Mouse (Mus musculus): ENCODE data around the gene Prkn.

DNA sequence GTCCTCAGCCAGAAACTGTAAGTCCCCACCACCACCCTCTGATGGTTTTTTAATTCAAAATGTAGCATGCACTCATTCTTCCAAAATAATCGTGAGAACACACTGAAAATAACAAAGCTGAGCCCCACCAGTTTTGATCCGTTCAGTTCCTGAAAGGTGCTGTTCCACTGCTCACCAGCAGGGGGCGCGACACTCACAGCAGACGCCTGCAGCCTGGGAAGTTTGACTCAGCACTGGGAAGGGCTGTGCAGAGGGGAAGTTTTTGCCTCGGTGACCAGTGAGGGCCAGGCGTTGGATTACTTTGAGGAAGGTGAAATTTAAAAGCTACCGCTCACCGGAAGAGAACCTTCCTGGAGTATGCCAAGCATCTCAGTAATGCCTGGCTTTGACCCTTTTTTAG is 1199.0 kb downstream of the Prkn start:
- TF ChIP-seq CTCF (IDR thresholded peaks at IDR 0.05; ENCODE audit: extremely low read depth, insufficient read length, insufficient replicate concordance, low read depth, low read length) (peak; percentile 99), POLR2A (IDR thresholded peaks at IDR 0.05; ENCODE audit: low read depth, low read length) (no peak)

All from small intestine, adult 2 months (tissue).